Comparison of ENCODE assay signal across 26 mouse cellular contexts in genomic region chr1:39846031-39846550, GRCm38 (mm10). TPM values are rescaled to one million over a fixed set of nuclear protein-coding genes. Genes with fewer than 3 reads are reported as not detected.
DNase-seq lines count a peak whose midpoint lies in the region; ATAC-seq and TF ChIP-seq lines count a peak whose summit lies in the region.
"Had no signal": no experiment of that assay in that cellular context is flagged by ENCODE, and none has a peak within 500 bp of the region (broad histone marks: within the 10 kb centered on the region; RNA-seq: fewer than 3 reads in every experiment).

No protein-coding gene starts in this region.

- H3K4me3 ChIP-seq in heart, embryonic 10.5 days = no peak overlapping the region
- H3K4me3 ChIP-seq in heart, embryonic 13.5 days = no peak overlapping the region
- no peak overlapping the region for H3K4me3 ChIP-seq in forebrain, embryonic 12.5 days (replicated peaks)
- no peak overlapping the region for H3K4me3 ChIP-seq in left cerebral cortex, adult 2 months
- H3K4me3 ChIP-seq: gastrocnemius, adult 2 months; hindbrain, embryonic 13.5 days; liver, embryonic 15.5 days; neural tube, embryonic 13.5 days had no signal

- peaks cover 7% of the 10 kb centered on the region for H3K4me1 ChIP-seq in heart, embryonic 10.5 days
- peaks cover 17% of the 10 kb centered on the region for H3K4me1 ChIP-seq in heart, embryonic 13.5 days
- H3K4me1 ChIP-seq in forebrain, embryonic 12.5 days = peaks cover 4% of the 10 kb centered on the region
- H3K4me1 ChIP-seq: neural tube, embryonic 13.5 days had no signal

- H3K27ac ChIP-seq in heart, embryonic 10.5 days = no peak overlapping the region
- peak overlapping the region; percentile 36; the same call in 1 of the 2 replicates for H3K27ac ChIP-seq in heart, embryonic 13.5 days (replicated peaks)
- no peak overlapping the region for H3K27ac ChIP-seq in forebrain, embryonic 12.5 days
- no peak overlapping the region for H3K27ac ChIP-seq in left cerebral cortex, adult 2 months
- H3K27ac ChIP-seq: gastrocnemius, adult 2 months; hindbrain, embryonic 13.5 days; liver, embryonic 15.5 days; neural tube, embryonic 13.5 days had no signal

- intact Hi-C loops in left cerebral cortex, adult 2 months (cut with DNase I) = no loop called here

- WGBS in heart, embryonic 10.5 days = 68% methylated on average over 4 of the region's 4 CpGs
- WGBS in heart, embryonic 13.5 days = 63% methylated on average over 4 of the region's 4 CpGs
- 73% methylated on average over 4 of the region's 4 CpGs for WGBS in forebrain, embryonic 12.5 days

- TF ChIP-seq CTCF in left cerebral cortex, adult 2 months (IDR thresholded peaks at IDR 0.05) = no peak

- peak; percentile 91 for DNase-seq in heart, adult 11 months
- no peak for DNase-seq in heart, embryonic 10.5 days (ENCODE audit: low spot score)
- peak; percentile 18 to 20 for DNase-seq in kidney, postnatal 4 days
- no peak for DNase-seq in kidney, postnatal 25 days
- peak; percentile 17 for DNase-seq in Muller cell, postnatal 12 days (ENCODE audit: inconsistent ontology term)
- no peak for DNase-seq in left cerebral cortex, adult 2 months (ENCODE audit: extremely low spot score in 1 of 2, low spot score in 2 of 2)
- DNase-seq: adrenal gland, adult 2 months; cerebellum, postnatal 14 days; embryo, embryonic 11 days; gastrocnemius, adult 2 months; layer of hippocampus, postnatal 36 days; lung, postnatal 14 days; retina, postnatal 1 day; right cerebral cortex, postnatal 4 days; thymus, adult 18-20 months had no signal

- no peaks in the 10 kb centered on the region for H3K36me3 ChIP-seq in heart, embryonic 10.5 days
- H3K36me3 ChIP-seq in heart, embryonic 13.5 days = no peaks in the 10 kb centered on the region
- H3K36me3 ChIP-seq in forebrain, embryonic 12.5 days (replicated peaks) = no peaks in the 10 kb centered on the region
- H3K36me3 ChIP-seq: hindbrain, embryonic 13.5 days; liver, embryonic 15.5 days; neural tube, embryonic 13.5 days had no signal

- ATAC-seq in heart, embryonic 13.5 days (ENCODE audit: extremely low read depth, insufficient number of reproducible peaks, low FRiP score, low TSS enrichment) = no peak
- ATAC-seq in forebrain, embryonic 12.5 days (ENCODE audit: low FRiP score) = no peak

- H3K9ac ChIP-seq in heart, embryonic 13.5 days = no peak overlapping the region
- H3K9ac ChIP-seq in forebrain, embryonic 12.5 days = no peak overlapping the region
- H3K9ac ChIP-seq: hindbrain, embryonic 13.5 days; liver, embryonic 15.5 days; neural tube, embryonic 13.5 days had no signal

- no peak overlapping the region for H3K4me2 ChIP-seq in heart, embryonic 13.5 days
- H3K4me2 ChIP-seq in forebrain, embryonic 12.5 days = no peak overlapping the region
- H3K4me2 ChIP-seq: hindbrain, embryonic 13.5 days; liver, embryonic 15.5 days; neural tube, embryonic 13.5 days had no signal

- H3K27me3 ChIP-seq in heart, embryonic 10.5 days (ENCODE audit: insufficient read depth, poor library complexity, severe bottlenecking) = no peaks in the 10 kb centered on the region
- H3K27me3 ChIP-seq in heart, embryonic 13.5 days (replicated peaks) = no peaks in the 10 kb centered on the region
- H3K27me3 ChIP-seq in forebrain, embryonic 12.5 days = no peaks in the 10 kb centered on the region
- H3K27me3 ChIP-seq: hindbrain, embryonic 13.5 days; liver, embryonic 15.5 days; neural tube, embryonic 13.5 days had no signal

- no peaks in the 10 kb centered on the region for H3K9me3 ChIP-seq in heart, embryonic 10.5 days
- H3K9me3 ChIP-seq in heart, embryonic 13.5 days = no peaks in the 10 kb centered on the region
- no peaks in the 10 kb centered on the region for H3K9me3 ChIP-seq in forebrain, embryonic 12.5 days
- H3K9me3 ChIP-seq: hindbrain, embryonic 13.5 days; liver, embryonic 15.5 days; neural tube, embryonic 13.5 days had no signal

RNA-seq across cellular contexts. Expression of gene Gm3646, which starts 41.0 kb away (rescaled TPM):
- polyA plus RNA-seq in heart, embryonic 10.5 days (2016; fragmentation: Nextera tagmentation; extraction: Ambion mirVana) = 0.63 and 1.2 TPM in 2 replicates
- polyA plus RNA-seq in heart, embryonic 13.5 days (2015; fragmentation: Nextera tagmentation; extraction: Ambion mirVana) = 1.9 and 2.5 TPM in 2 replicates
- polyA plus RNA-seq in forebrain, embryonic 12.5 days (2016; fragmentation: Nextera tagmentation; extraction: Ambion mirVana) = not detected in 2 replicates
- not detected for total RNA-seq in left cerebral cortex, adult 2 months (2021)
- total RNA-seq: adrenal gland, adult 2 months; granulocyte monocyte progenitor cell, adult 5-6 weeks; layer of hippocampus, postnatal 36 days; left cerebral cortex, postnatal 36 days; megakaryocyte-erythroid progenitor cell, adult 5-6 weeks; MEL had no signal
- polyA plus RNA-seq: adrenal gland, adult 2 months; hindbrain, embryonic 13.5 days; intestine, embryonic 14.5 days; large intestine, adult 2 months; liver, embryonic 15.5 days; neural tube, embryonic 13.5 days had no signal

RNA-seq across cellular contexts. Expression of gene Map4k4, which starts 54.6 kb away (rescaled TPM):
- polyA plus RNA-seq in heart, embryonic 10.5 days (2016; fragmentation: Nextera tagmentation; extraction: Ambion mirVana) = 19.0 and 24.7 TPM in 2 replicates
- 17.5 and 21.1 TPM in 2 replicates for polyA plus RNA-seq in heart, embryonic 13.5 days (2015; fragmentation: Nextera tagmentation; extraction: Ambion mirVana)
- 55.9 and 73.9 TPM in 2 replicates for polyA plus RNA-seq in forebrain, embryonic 12.5 days (2016; fragmentation: Nextera tagmentation; extraction: Ambion mirVana)
- 100 to 1,000 TPM in 1 of 2 experiments, 10 to 100 TPM in 1; 98.8 to 114 TPM for total RNA-seq in left cerebral cortex, adult 2 months (2021)

Comparison
In these comparisons a context has a peak if more than half of its experiments do, and no peak if none do; other contexts are left out.
1. DNase-seq: peak in heart, adult 11 months (single experiment), kidney, postnatal 4 days (2 of 2) and Muller cell, postnatal 12 days (single experiment); none in heart, embryonic 10.5 days (single experiment), kidney, postnatal 25 days (0 of 2) and left cerebral cortex, adult 2 months (0 of 2).